Mouse (Mus musculus): ENCODE measurements around the gene Zfp426. TPM values are rescaled to one million over a fixed set of nuclear protein-coding genes. Genes with fewer than 3 reads are reported as not detected.

Gene Zfp426
- polyA plus RNA-seq (2014; fragmentation: Nextera tagmentation; extraction: Ambion mirVana) = 16.4 and 17.1 TPM in 2 replicates

DNA sequence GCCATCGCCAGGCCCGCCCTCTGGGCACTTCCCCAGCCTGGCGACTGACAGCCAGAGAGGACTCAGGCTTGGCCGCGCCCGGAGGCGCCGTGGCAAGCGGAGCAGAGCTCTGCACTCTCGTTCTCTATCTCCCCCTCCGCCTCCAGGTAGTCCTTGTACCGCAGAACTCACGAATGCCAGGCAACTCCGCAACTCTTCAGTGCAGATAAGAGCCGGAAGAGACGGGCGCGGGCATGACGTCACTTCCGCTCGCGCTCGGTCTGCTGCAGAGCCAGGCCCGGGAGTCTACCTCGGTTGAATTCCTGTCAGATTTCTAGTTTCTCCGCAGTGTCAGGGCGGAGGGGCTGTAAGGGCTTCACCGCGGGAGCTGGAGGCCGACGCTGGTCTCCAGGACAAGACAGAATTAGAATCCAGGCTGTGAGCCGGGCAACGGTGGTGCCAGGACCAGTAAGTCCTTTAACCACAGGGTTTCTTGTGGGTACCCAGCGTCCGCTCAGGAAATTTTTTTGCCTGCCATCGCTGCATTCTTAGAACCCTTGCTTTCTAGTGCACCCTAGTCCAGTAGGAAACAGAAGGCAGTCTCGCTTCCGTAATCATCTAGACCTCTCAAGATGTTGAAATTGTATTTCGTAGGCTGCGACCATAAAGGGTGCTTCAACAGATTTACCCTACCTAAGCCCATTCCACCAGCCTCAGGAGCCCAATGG is at the start of gene Zfp426:
TSS of gene Zfp426 (minus strand) at position 220 of the 707 bp plus-strand sequence.
- peaks cover 4% of the 10 kb centered on the region; the same call in 1 of the 2 replicates for H3K4me1 ChIP-seq (ENCODE audit: control insufficient read depth, insufficient read depth, low read length)

DNA sequence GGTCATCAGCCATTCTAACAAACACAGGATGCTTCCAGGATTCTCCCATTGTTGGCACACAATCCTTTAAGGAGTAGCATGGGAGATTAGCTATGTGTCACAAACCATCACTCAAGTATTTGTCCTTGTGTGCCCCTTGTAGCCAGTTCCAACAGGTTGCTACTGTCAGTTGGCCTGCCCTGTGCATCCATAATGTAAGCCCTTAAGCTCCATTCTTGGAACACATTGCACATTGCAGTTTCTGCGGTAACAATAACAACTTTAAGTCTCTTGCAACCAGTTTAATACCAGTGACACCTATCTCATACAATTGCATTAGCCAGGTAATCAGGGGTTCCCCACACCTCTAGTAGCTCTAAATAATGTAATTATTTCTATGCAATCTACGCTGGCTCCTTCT is 44.1 kb upstream of the Zfp426 start:
- no peak overlapping the region for H3K4me3 ChIP-seq (ENCODE audit: low read depth, low read length)
- no peak overlapping the region for H3K9ac ChIP-seq (ENCODE audit: low read depth, low read length)
- H3K27ac ChIP-seq (ENCODE audit: low read depth, low read length) = no peak overlapping the region
- H3K36me3 ChIP-seq (ENCODE audit: control insufficient read depth, insufficient read depth, low read length) = no peaks in the 10 kb centered on the region
- 82% methylated on average over 2 of the region's 2 CpGs for WGBS (ENCODE audit: insufficient replicate concordance)
- H3K9me3 ChIP-seq (replicated peaks; ENCODE audit: control insufficient read depth, low read length) = no peaks in the 10 kb centered on the region
- ATAC-seq (replicated peaks; ENCODE audit: insufficient number of reproducible peaks, low FRiP score, low TSS enrichment) = no peak
- no peak overlapping the region for H3K4me2 ChIP-seq
- no peaks in the 10 kb centered on the region for H3K4me1 ChIP-seq (ENCODE audit: control insufficient read depth, insufficient read depth, low read length)
- no peaks in the 10 kb centered on the region for H3K27me3 ChIP-seq (ENCODE audit: control insufficient read depth, insufficient read depth, low read length)

More for the DNA sequence above, at the start of gene Zfp426:
- Histone ChIP-seq H3K4me3 (ENCODE audit: low read depth, low read length) (peak within 1 kb of the TSS; percentile 92), H3K36me3 (ENCODE audit: control insufficient read depth, insufficient read depth, low read length) (peaks cover 10% of the 10 kb centered on the region), H3K9me3 (replicated peaks; ENCODE audit: control insufficient read depth, low read length) (no peaks in the 10 kb centered on the region), H3K27ac (ENCODE audit: low read depth, low read length) (peak within 1 kb of the TSS; percentile 98), H3K4me2 (peak within 1 kb of the TSS; percentile 86), H3K9ac (ENCODE audit: low read depth, low read length) (peak within 1 kb of the TSS; percentile 94), H3K27me3 (ENCODE audit: control insufficient read depth, insufficient read depth, low read length) (no peaks in the 10 kb centered on the region)
- ATAC-seq (replicated peaks; ENCODE audit: insufficient number of reproducible peaks, low FRiP score, low TSS enrichment) = peak; percentile 96
- under 1% methylated on average over 40 of the region's 40 CpGs for WGBS (ENCODE audit: insufficient replicate concordance)

DNA sequence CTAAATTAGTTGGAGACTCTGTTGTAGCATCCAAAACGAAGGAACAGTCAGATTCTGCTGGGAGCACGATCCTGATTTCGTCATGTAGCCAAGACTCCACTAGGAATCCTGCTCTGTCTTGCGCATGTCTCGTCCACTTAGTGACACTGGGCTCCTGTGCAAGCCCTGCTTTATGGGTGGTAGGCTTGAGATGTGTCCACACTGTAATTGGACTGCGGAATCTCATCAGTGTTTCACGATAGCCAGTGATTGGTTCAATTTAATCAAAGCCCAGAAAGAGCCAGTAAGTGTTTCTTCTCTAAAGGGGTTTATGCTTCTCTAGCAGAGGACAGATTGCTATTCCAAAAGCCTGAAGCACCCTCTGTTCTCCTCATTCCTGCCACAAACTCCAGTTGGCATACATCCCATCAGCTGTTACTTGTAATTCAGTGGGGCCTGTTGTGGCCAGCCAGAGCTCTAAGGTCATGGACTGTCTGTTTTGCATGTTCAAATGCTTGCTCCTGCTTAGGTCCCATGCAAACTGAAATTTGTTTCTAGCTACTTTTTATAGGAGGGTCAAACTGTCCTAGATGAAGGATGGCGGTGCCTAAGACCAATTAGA is 41.9 kb upstream of the Zfp426 start:
- ATAC-seq (replicated peaks; ENCODE audit: insufficient number of reproducible peaks, low FRiP score, low TSS enrichment) = no peak
- Histone ChIP-seq H3K4me3 (ENCODE audit: low read depth, low read length) (no peak overlapping the region), H3K36me3 (ENCODE audit: control insufficient read depth, insufficient read depth, low read length) (no peaks in the 10 kb centered on the region), H3K9ac (ENCODE audit: low read depth, low read length) (no peak overlapping the region), H3K9me3 (replicated peaks; ENCODE audit: control insufficient read depth, low read length) (no peaks in the 10 kb centered on the region), H3K4me1 (ENCODE audit: control insufficient read depth, insufficient read depth, low read length) (no peaks in the 10 kb centered on the region), H3K4me2 (no peak overlapping the region), H3K27ac (ENCODE audit: low read depth, low read length) (no peak overlapping the region), H3K27me3 (ENCODE audit: control insufficient read depth, insufficient read depth, low read length) (no peaks in the 10 kb centered on the region)
- 75% methylated on average over 8 of the region's 8 CpGs for WGBS (ENCODE audit: insufficient replicate concordance)

DNA sequence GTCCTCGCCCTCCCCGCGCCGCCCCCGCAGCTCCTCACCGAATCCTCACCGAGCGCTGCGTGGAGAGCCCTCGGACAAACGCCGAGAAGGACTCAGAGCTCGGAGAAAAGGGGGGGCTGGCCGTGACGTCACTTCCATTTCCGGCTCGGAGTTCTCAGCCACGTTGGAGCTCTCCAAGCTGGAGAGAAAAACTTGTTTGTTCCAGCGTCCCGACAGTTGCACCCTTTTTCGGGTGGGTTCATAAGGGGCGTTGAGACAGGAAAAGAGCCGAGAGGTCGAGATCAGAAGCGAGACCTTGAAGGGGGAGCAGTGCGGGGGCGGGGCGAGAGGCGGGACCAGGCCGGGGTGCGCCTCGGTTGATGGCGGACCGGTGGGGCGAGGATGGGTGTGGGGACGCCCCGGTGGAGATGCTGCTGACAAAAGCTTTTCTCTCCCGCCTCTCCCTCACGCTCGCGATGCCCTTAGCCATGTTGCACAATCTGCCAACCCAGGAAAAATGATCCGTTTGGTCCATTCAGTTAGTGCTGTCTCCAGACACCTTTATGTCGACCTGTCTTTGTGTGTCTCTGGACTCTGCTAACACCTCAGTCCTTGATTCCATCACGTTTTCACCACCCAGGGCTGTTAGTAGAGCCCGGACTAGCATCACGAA is 28.9 kb upstream of the Zfp426 start, which contains the start of gene Zfp266:
TSS of gene Zfp266 (minus strand) at position 112 of the 652 bp plus-strand sequence.
- Histone ChIP-seq H3K27me3 (ENCODE audit: control insufficient read depth, insufficient read depth, low read length) (no peaks in the 10 kb centered on the region), H3K27ac (ENCODE audit: low read depth, low read length) (peak within 1 kb of the TSS; percentile 98), H3K36me3 (ENCODE audit: control insufficient read depth, insufficient read depth, low read length) (peaks cover 7% of the 10 kb centered on the region; the same call in 1 of the 2 replicates), H3K4me2 (peak within 1 kb of the TSS; percentile 88), H3K9ac (ENCODE audit: low read depth, low read length) (peak within 1 kb of the TSS; percentile 96), H3K9me3 (replicated peaks; ENCODE audit: control insufficient read depth, low read length) (no peaks in the 10 kb centered on the region), H3K4me1 (ENCODE audit: control insufficient read depth, insufficient read depth, low read length) (peaks cover 5% of the 10 kb centered on the region; the same call in 1 of the 2 replicates), H3K4me3 (ENCODE audit: low read depth, low read length) (peak within 1 kb of the TSS; percentile 91)
- under 1% methylated on average over 46 of the region's 46 CpGs for WGBS (ENCODE audit: insufficient replicate concordance)
- ATAC-seq (replicated peaks; ENCODE audit: insufficient number of reproducible peaks, low FRiP score, low TSS enrichment) = peak; percentile 86

DNA sequence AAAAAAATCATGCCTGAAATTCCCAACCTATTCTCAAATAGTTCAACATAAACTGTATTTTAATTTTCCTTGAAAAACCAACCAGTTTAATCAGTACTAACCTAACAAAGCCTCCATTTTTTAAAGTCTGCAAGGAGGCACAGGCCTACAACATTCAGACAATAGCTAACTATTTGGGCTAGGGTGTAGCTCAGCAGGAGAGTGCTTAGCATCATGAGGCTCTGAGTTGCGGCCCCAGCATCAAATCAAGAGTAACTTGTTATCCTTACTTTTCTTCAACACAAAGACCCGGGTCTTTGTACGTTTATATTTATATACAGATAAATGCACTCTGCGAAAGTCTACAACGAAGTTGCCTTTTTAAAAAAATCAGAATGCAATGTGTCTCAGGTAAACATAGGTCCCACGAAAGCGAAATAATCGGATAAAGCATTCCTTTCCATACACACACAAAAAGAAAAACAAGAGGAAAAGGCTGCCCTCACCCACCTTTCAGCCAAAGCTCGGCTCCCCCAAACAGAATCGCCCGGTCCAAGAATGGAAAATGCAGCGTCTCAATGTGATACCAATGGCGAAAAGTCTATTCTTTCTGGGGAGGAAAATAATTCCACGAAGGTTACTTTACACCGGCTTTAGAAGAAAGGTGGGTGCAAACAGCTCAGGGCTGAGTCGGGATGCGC is 28.1 kb upstream of the Zfp426 start:
- Histone ChIP-seq H3K4me1 (ENCODE audit: control insufficient read depth, insufficient read depth, low read length) (peaks cover 5% of the 10 kb centered on the region; the same call in 1 of the 2 replicates), H3K9me3 (replicated peaks; ENCODE audit: control insufficient read depth, low read length) (no peaks in the 10 kb centered on the region), H3K27ac (ENCODE audit: low read depth, low read length) (peak overlapping the region; percentile 98), H3K36me3 (ENCODE audit: control insufficient read depth, insufficient read depth, low read length) (peaks cover 12% of the 10 kb centered on the region), H3K27me3 (ENCODE audit: control insufficient read depth, insufficient read depth, low read length) (no peaks in the 10 kb centered on the region), H3K9ac (ENCODE audit: low read depth, low read length) (peak overlapping the region; percentile 96), H3K4me3 (ENCODE audit: low read depth, low read length) (peak overlapping the region; percentile 91), H3K4me2 (peak overlapping the region; percentile 88)
- under 1% methylated on average over 17 of the region's 17 CpGs for WGBS (ENCODE audit: insufficient replicate concordance)
- ATAC-seq (replicated peaks; ENCODE audit: insufficient number of reproducible peaks, low FRiP score, low TSS enrichment) = peak; percentile 28

DNA sequence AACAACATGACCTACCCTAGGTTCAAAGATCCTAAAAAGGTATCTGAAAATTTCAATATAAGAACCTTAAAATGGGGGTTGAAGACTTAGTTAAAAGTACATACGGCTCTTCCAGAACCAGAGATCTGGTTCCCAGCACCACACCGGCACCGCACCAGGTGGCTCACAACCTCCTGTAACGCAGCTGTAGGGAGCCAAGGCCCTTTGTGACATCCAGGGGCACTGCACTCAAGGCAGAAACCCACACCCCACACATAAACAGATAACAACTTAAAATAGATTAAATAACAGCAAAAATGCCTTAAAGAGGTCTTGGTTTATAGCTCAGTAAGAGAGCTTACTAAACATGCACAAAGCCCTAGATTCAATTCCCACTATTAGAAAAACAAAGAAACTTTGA is 27.4 kb upstream of the Zfp426 start:
- peak overlapping the region; percentile 71 for H3K4me2 ChIP-seq
- H3K4me3 ChIP-seq (ENCODE audit: low read depth, low read length) = peak overlapping the region; percentile 41
- no peaks in the 10 kb centered on the region for H3K9me3 ChIP-seq (replicated peaks; ENCODE audit: control insufficient read depth, low read length)
- no peak overlapping the region; the same call in 1 of the 2 replicates for H3K9ac ChIP-seq (ENCODE audit: low read depth, low read length)
- peaks cover 16% of the 10 kb centered on the region for H3K36me3 ChIP-seq (ENCODE audit: control insufficient read depth, insufficient read depth, low read length)
- whole genome bisulfite sequencing (ENCODE audit: insufficient replicate concordance) = 21% methylated on average over 4 of the region's 4 CpGs
- H3K27me3 ChIP-seq (ENCODE audit: control insufficient read depth, insufficient read depth, low read length) = no peaks in the 10 kb centered on the region
- no peak overlapping the region for H3K27ac ChIP-seq (ENCODE audit: low read depth, low read length)
- no peak for ATAC-seq (replicated peaks; ENCODE audit: insufficient number of reproducible peaks, low FRiP score, low TSS enrichment)
- peaks cover 7% of the 10 kb centered on the region; the same call in 1 of the 2 replicates for H3K4me1 ChIP-seq (ENCODE audit: control insufficient read depth, insufficient read depth, low read length)

DNA sequence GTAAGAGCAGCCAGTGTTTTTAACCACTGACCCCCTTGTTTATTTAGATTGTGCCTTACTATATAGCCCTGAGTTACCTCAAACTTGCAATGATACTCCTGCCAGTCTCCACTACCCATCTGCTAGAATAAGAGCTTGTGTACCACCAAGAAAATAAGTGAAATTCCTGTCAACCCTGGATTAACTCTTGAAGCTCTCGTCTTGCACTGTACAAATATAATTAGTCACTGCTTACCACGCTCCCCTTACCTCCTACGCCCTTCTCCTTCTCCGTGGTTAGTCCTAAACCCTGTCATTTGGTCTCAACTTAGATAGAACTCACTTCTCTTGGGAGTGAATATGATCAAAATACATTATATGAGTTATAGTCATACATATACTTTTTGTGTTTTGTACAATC is 26.2 kb upstream of the Zfp426 start:
- no peaks in the 10 kb centered on the region for H3K27me3 ChIP-seq (ENCODE audit: control insufficient read depth, insufficient read depth, low read length)
- no peak for ATAC-seq (replicated peaks; ENCODE audit: insufficient number of reproducible peaks, low FRiP score, low TSS enrichment)
- H3K27ac ChIP-seq (ENCODE audit: low read depth, low read length) = no peak overlapping the region
- whole genome bisulfite sequencing (ENCODE audit: insufficient replicate concordance) = 91% methylated on average over 4 of the region's 4 CpGs
- no peaks in the 10 kb centered on the region for H3K9me3 ChIP-seq (replicated peaks; ENCODE audit: control insufficient read depth, low read length)
- H3K9ac ChIP-seq (ENCODE audit: low read depth, low read length) = no peak overlapping the region
- no peak overlapping the region for H3K4me3 ChIP-seq (ENCODE audit: low read depth, low read length)
- peaks cover 11% of the 10 kb centered on the region; the same call in 1 of the 2 replicates for H3K4me1 ChIP-seq (ENCODE audit: control insufficient read depth, insufficient read depth, low read length)
- no peak overlapping the region; the same call in 1 of the 2 replicates for H3K4me2 ChIP-seq
- peaks cover 16% of the 10 kb centered on the region for H3K36me3 ChIP-seq (ENCODE audit: control insufficient read depth, insufficient read depth, low read length)

DNA sequence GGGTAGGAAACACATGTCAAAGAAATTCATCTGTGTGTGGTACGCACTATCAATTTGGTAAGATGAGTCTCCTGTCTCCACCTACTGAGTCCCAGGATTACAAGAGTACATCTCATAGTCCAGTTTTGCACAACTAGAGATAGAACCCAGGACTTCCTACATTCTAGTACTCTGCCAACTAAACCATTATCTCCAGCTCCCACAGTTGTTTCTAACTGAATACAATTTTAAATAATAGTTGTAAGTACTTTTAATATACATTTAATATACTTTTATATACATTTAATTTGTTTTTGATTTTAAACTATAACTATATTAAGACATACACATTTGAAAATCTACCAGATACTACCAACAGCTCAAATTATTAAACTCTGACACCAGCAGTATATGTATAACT is 25.2 kb upstream of the Zfp426 start:
- no peak overlapping the region for H3K9ac ChIP-seq (ENCODE audit: low read depth, low read length)
- peaks cover 16% of the 10 kb centered on the region; the same call in 1 of the 2 replicates for H3K4me1 ChIP-seq (ENCODE audit: control insufficient read depth, insufficient read depth, low read length)
- H3K27ac ChIP-seq (ENCODE audit: low read depth, low read length) = no peak overlapping the region
- H3K27me3 ChIP-seq (ENCODE audit: control insufficient read depth, insufficient read depth, low read length) = no peaks in the 10 kb centered on the region
- H3K4me3 ChIP-seq (ENCODE audit: low read depth, low read length) = no peak overlapping the region
- no peak overlapping the region for H3K4me2 ChIP-seq
- no peak for ATAC-seq (replicated peaks; ENCODE audit: insufficient number of reproducible peaks, low FRiP score, low TSS enrichment)
- whole genome bisulfite sequencing (ENCODE audit: insufficient replicate concordance) = 100% methylated on average over 1 of the region's 1 CpGs
- no peaks in the 10 kb centered on the region for H3K9me3 ChIP-seq (replicated peaks; ENCODE audit: control insufficient read depth, low read length)
- peaks cover 16% of the 10 kb centered on the region for H3K36me3 ChIP-seq (ENCODE audit: control insufficient read depth, insufficient read depth, low read length)

Data from heart, embryonic 11.5 days (tissue).